Mouse (Mus musculus) hindbrain, embryonic 16.5 days (tissue): ENCODE results near the gene Syk. TPM values are rescaled to one million over a fixed set of nuclear protein-coding genes. Genes with fewer than 3 reads are reported as not detected.
A peak's percentile ranks its signal among the peaks of the same experiment; 100 is the strongest.

Experiments
- ATAC-seq: fragments of 200-750 bp; cut with Nextera tagmentation; 2 replicates; pipeline ENCODE4 v1.8.0; 2017; ENCODE audit warnings: moderate TSS enrichment, moderate library complexity
- H3K27ac ChIP-seq: fragments of 300-500 bp; sonication (generic); 2 replicates; pipeline ENCODE4 v1.5.1; 2014; ENCODE audit warnings: low read depth, mild to moderate bottlenecking, control low read depth, low read length, moderate library complexity
- H3K27me3 ChIP-seq: fragments of 300-500 bp; sonication (generic); replicated peaks from 2 replicates; pipeline ENCODE4 v1.6.1; 2014; ENCODE audit warnings: low read length; ENCODE audit not compliant: control insufficient read depth, insufficient read depth
- H3K36me3 ChIP-seq: fragments of 300-500 bp; sonication (generic); 2 replicates; pipeline ENCODE4 v1.6.1; 2014; ENCODE audit warnings: mild to moderate bottlenecking, low read length, moderate library complexity, mixed read lengths; ENCODE audit not compliant: control insufficient read depth, insufficient read depth
- H3K4me1 ChIP-seq: fragments of 300-500 bp; sonication (generic); 2 replicates; pipeline ENCODE4 v1.6.1; 2014; ENCODE audit warnings: low read depth, low read length; ENCODE audit not compliant: control insufficient read depth, insufficient read depth
- H3K4me2 ChIP-seq: fragments of 300-500 bp; sonication (generic); 2 replicates; pipeline ENCODE4 v1.6.1; 2014; ENCODE audit warnings: mild to moderate bottlenecking, low read length, control low read depth, moderate library complexity
- H3K4me3 ChIP-seq: fragments of 300-500 bp; sonication (generic); 2 replicates; pipeline ENCODE4 v1.5.1; 2014; ENCODE audit warnings: mild to moderate bottlenecking, low read length, control low read depth, moderate library complexity
- H3K9ac ChIP-seq: fragments of 300-500 bp; sonication (generic); 2 replicates; pipeline ENCODE4 v1.6.1; 2014; ENCODE audit warnings: low read depth, mild to moderate bottlenecking, control low read depth, low read length, moderate library complexity
- H3K9me3 ChIP-seq: fragments of 300-500 bp; sonication (generic); 2 replicates; pipeline ENCODE4 v1.6.1; 2014; ENCODE audit warnings: mild to moderate bottlenecking, low read length, moderate library complexity; ENCODE audit not compliant: control insufficient read depth
- WGBS: fragments of 180-500 bp; shearing (Covaris S2); extraction: QIAGEN DNeasy Blood & Tissue Kit; methylation state at CpG from one replicate; pipeline ENCODE4 v1.1.7; 2014; 5-methylcytosine and 5-hydroxymethylcytosine counted together
- polyA plus RNA-seq: library from polyadenylated mRNA; unstranded; fragments of >200 nt; fragmentation: Nextera tagmentation; extraction: Ambion mirVana; gene quantifications from 2 replicates; pipeline ENCODE4 v1.2.1, GENCODE M21; 2015

Gene Syk
- polyA plus RNA-seq, 1 experiment from 2014 or later: 1.1 TPM

GRCm38 (mm10) chr13:52542636-52543035, 40.3 kb upstream of the Syk start:
- H3K36me3 ChIP-seq: no peaks in the 10 kb centered on the region
- WGBS: 70% methylated on average over 4 of the region's 4 CpGs
- H3K9me3 ChIP-seq: no peaks in the 10 kb centered on the region
- H3K9ac ChIP-seq: no peak overlapping the region
- no peak for ATAC-seq
- no peak overlapping the region for H3K27ac ChIP-seq
- no peak overlapping the region for H3K4me2 ChIP-seq
- H3K4me1 ChIP-seq: no peaks in the 10 kb centered on the region
- no peaks in the 10 kb centered on the region for H3K27me3 ChIP-seq
- no peak overlapping the region for H3K4me3 ChIP-seq

GRCm38 (mm10) chr13:52546288-52546687, 36.7 kb upstream of the Syk start:
- H3K4me3 ChIP-seq: no peak overlapping the region
- no peaks in the 10 kb centered on the region for H3K9me3 ChIP-seq
- no peak overlapping the region for H3K4me2 ChIP-seq
- no peak overlapping the region for H3K27ac ChIP-seq
- no peaks in the 10 kb centered on the region for H3K27me3 ChIP-seq
- no peak for ATAC-seq
- no peaks in the 10 kb centered on the region for H3K36me3 ChIP-seq
- 76% methylated on average over 6 of the region's 6 CpGs for WGBS
- H3K9ac ChIP-seq: no peak overlapping the region
- no peaks in the 10 kb centered on the region for H3K4me1 ChIP-seq

- Histone ChIP-seq H3K4me2 (no peak overlapping the region), H3K27ac (no peak overlapping the region), H3K4me1 (no peaks in the 10 kb centered on the region), H3K4me3 (no peak overlapping the region), H3K27me3 (no peaks in the 10 kb centered on the region), H3K9ac (no peak overlapping the region), H3K9me3 (no peaks in the 10 kb centered on the region), H3K36me3 (no peaks in the 10 kb centered on the region)
- ATAC-seq: no peak
- 80% methylated on average over 5 of the region's 5 CpGs for WGBS
These were observed 32.2 kb upstream of the Syk start for GRCm38 (mm10) chr13:52550690-52551193.

- H3K27me3 ChIP-seq: no peaks in the 10 kb centered on the region
- ATAC-seq: no peak
- no peaks in the 10 kb centered on the region for H3K9me3 ChIP-seq
- H3K27ac ChIP-seq: no peak overlapping the region
- no peak overlapping the region for H3K9ac ChIP-seq
- H3K4me1 ChIP-seq: no peaks in the 10 kb centered on the region
- 81% methylated on average over 9 of the region's 9 CpGs for WGBS
- H3K4me2 ChIP-seq: no peak overlapping the region
- H3K4me3 ChIP-seq: no peak overlapping the region
- no peaks in the 10 kb centered on the region for H3K36me3 ChIP-seq
These were observed 31.7 kb upstream of the Syk start for GRCm38 (mm10) chr13:52551275-52551674.

- Histone ChIP-seq H3K4me3 (no peak overlapping the region), H3K27ac (no peak overlapping the region), H3K4me2 (no peak overlapping the region), H3K9me3 (no peaks in the 10 kb centered on the region), H3K4me1 (no peaks in the 10 kb centered on the region), H3K27me3 (no peaks in the 10 kb centered on the region), H3K9ac (no peak overlapping the region), H3K36me3 (no peaks in the 10 kb centered on the region)
- no peak for ATAC-seq
- 65% methylated on average over 9 of the region's 9 CpGs for WGBS
These were observed 30.0 kb upstream of the Syk start for GRCm38 (mm10) chr13:52552822-52553477.

- ATAC-seq: no peak
- Histone ChIP-seq H3K36me3 (no peaks in the 10 kb centered on the region), H3K4me1 (no peaks in the 10 kb centered on the region), H3K9ac (no peak overlapping the region), H3K4me2 (no peak overlapping the region), H3K27ac (no peak overlapping the region), H3K4me3 (no peak overlapping the region), H3K27me3 (no peaks in the 10 kb centered on the region), H3K9me3 (no peaks in the 10 kb centered on the region)
- WGBS: 87% methylated on average over 9 of the region's 9 CpGs
These were observed 28.3 kb upstream of the Syk start for GRCm38 (mm10) chr13:52554722-52555121.

- no peak for ATAC-seq
- WGBS: 54% methylated on average over 7 of the region's 7 CpGs
These were observed 25.6 kb upstream of the Syk start for GRCm38 (mm10) chr13:52557421-52557820.

GRCm38 (mm10) chr13:52561367-52562165, 21.4 kb upstream of the Syk start:
- peaks cover 12% of the 10 kb centered on the region for H3K4me1 ChIP-seq
- ATAC-seq: no peak
- H3K27me3 ChIP-seq: no peaks in the 10 kb centered on the region
- no peaks in the 10 kb centered on the region for H3K9me3 ChIP-seq
- H3K36me3 ChIP-seq: no peaks in the 10 kb centered on the region
- 67% methylated on average over 8 of the region's 8 CpGs for WGBS
- H3K4me3 ChIP-seq: no peak overlapping the region
- H3K27ac ChIP-seq: no peak overlapping the region
- H3K9ac ChIP-seq: no peak overlapping the region
- H3K4me2 ChIP-seq: no peak overlapping the region

More at GRCm38 (mm10) chr13:52557421-52557820, 25.6 kb upstream of the Syk start:
- H3K36me3 ChIP-seq: no peaks in the 10 kb centered on the region
- no peak overlapping the region for H3K9ac ChIP-seq
- no peak overlapping the region for H3K4me3 ChIP-seq
- H3K4me1 ChIP-seq: peaks cover 8% of the 10 kb centered on the region
- no peak overlapping the region for H3K27ac ChIP-seq
- H3K9me3 ChIP-seq: no peaks in the 10 kb centered on the region
- H3K27me3 ChIP-seq: no peaks in the 10 kb centered on the region
- H3K4me2 ChIP-seq: no peak overlapping the region

- Histone ChIP-seq H3K36me3 (no peaks in the 10 kb centered on the region), H3K27me3 (no peaks in the 10 kb centered on the region), H3K4me2 (no peak overlapping the region), H3K9me3 (no peaks in the 10 kb centered on the region), H3K4me1 (peaks cover 12% of the 10 kb centered on the region), H3K4me3 (no peak overlapping the region), H3K9ac (no peak overlapping the region), H3K27ac (no peak overlapping the region)
- 11% methylated on average over 4 of the region's 4 CpGs for WGBS
- ATAC-seq: peak; percentile 66; the same call in 1 of the 2 replicates
These were observed 20.8 kb upstream of the Syk start for GRCm38 (mm10) chr13:52562166-52562571.
